In genomic region chr8:77725406-77725805, GRCm38 (mm10) we compare ENCODE assay signal across 14 mouse cellular contexts. TPM values are rescaled to one million over a fixed set of nuclear protein-coding genes. Genes with fewer than 3 reads are reported as not detected.
DNase-seq lines count a peak whose midpoint lies in the region; ATAC-seq lines count a peak whose summit lies in the region.
"Had no signal": no experiment of that assay in that cellular context is flagged by ENCODE, and none has a peak within 500 bp of the region (broad histone marks: within the 10 kb centered on the region; RNA-seq: fewer than 3 reads in every experiment).

No protein-coding gene starts in this region.

- 0 out of 2 replicates have a peak overlapping the region, but pooled peaks have one; percentile 81 for H3K4me3 ChIP-seq in heart, embryonic 15.5 days
- no peak overlapping the region for H3K4me3 ChIP-seq in embryonic facial prominence, embryonic 10.5 days
- peak overlapping the region; percentile 62; the same call in 1 of the 2 replicates for H3K4me3 ChIP-seq in lung, embryonic 15.5 days
- H3K4me3 ChIP-seq: neural tube, embryonic 13.5 days had no signal

- DNase-seq in heart, postnatal 14 days, result no peak
- DNase-seq in adipocyte (ENCODE audit: low spot score), result peak; percentile 46
- DNase-seq in embryonic facial prominence, embryonic 10.5 days (ENCODE audit: low spot score), result no peak
- no peak for DNase-seq in thymus, postnatal 25 days
- DNase-seq in thymus, postnatal 4 days, result no peak
- DNase-seq: adrenal gland, postnatal 10 days; cerebellum, adult 2 months; kidney, adult 18-20 months; right cerebral cortex, postnatal 25 days had no signal

- no peaks in the 10 kb centered on the region for H3K36me3 ChIP-seq in heart, embryonic 15.5 days
- no peaks in the 10 kb centered on the region for H3K36me3 ChIP-seq in embryonic facial prominence, embryonic 10.5 days (replicated peaks)
- no peaks in the 10 kb centered on the region for H3K36me3 ChIP-seq in lung, embryonic 15.5 days
- H3K36me3 ChIP-seq: neural tube, embryonic 13.5 days had no signal

- intact Hi-C loops in heart, postnatal 14 days (cut with DNase I), result loop anchor here (5.0 kb wide), 1 partner anchor 277 kb away; no protein-coding TSS in a partner anchor

- H3K4me2 ChIP-seq in heart, embryonic 15.5 days, result 0 out of 2 replicates have a peak overlapping the region, but pooled peaks have one; percentile 69
- H3K4me2 ChIP-seq in lung, embryonic 15.5 days, result peak overlapping the region; percentile 65

- peaks cover 29% of the 10 kb centered on the region for H3K4me1 ChIP-seq in heart, embryonic 15.5 days (replicated peaks)
- H3K4me1 ChIP-seq in embryonic facial prominence, embryonic 10.5 days, result peaks cover 55% of the 10 kb centered on the region
- peaks cover 23% of the 10 kb centered on the region for H3K4me1 ChIP-seq in lung, embryonic 15.5 days

- H3K27me3 ChIP-seq in heart, embryonic 15.5 days, result no peaks in the 10 kb centered on the region
- H3K27me3 ChIP-seq in embryonic facial prominence, embryonic 10.5 days (replicated peaks; ENCODE audit: low read depth, poor library complexity, severe bottlenecking), result no peaks in the 10 kb centered on the region
- H3K27me3 ChIP-seq in lung, embryonic 15.5 days, result no peaks in the 10 kb centered on the region
- H3K27me3 ChIP-seq: neural tube, embryonic 13.5 days had no signal

- peak overlapping the region; percentile 99 for H3K27ac ChIP-seq in heart, embryonic 15.5 days
- H3K27ac ChIP-seq in embryonic facial prominence, embryonic 10.5 days (replicated peaks), result 0 out of 2 replicates have a peak overlapping the region, but pooled peaks have one; percentile 95
- peak overlapping the region; percentile 99 for H3K27ac ChIP-seq in lung, embryonic 15.5 days
- H3K27ac ChIP-seq: neural tube, embryonic 13.5 days had no signal

- H3K9me3 ChIP-seq in heart, embryonic 15.5 days (replicated peaks), result no peaks in the 10 kb centered on the region
- H3K9me3 ChIP-seq in embryonic facial prominence, embryonic 10.5 days, result no peaks in the 10 kb centered on the region
- no peaks in the 10 kb centered on the region for H3K9me3 ChIP-seq in lung, embryonic 15.5 days
- H3K9me3 ChIP-seq: neural tube, embryonic 13.5 days had no signal

- ATAC-seq in heart, embryonic 15.5 days (replicated peaks; ENCODE audit: insufficient number of reproducible peaks, insufficient read depth, low FRiP score, low read depth), result no peak
- ATAC-seq in lung, embryonic 15.5 days (ENCODE audit: borderline replicate concordance, extremely low read depth, low FRiP score, low TSS enrichment), result 0 out of 2 replicates have a peak, but pooled peaks have one; percentile 17
- ATAC-seq: forebrain, embryonic 16.5 days had no signal

- 55% methylated on average over 5 of the region's 5 CpGs for WGBS in heart, embryonic 15.5 days
- WGBS in embryonic facial prominence, embryonic 10.5 days, result 79% methylated on average over 5 of the region's 5 CpGs
- WGBS in lung, embryonic 15.5 days, result 32% methylated on average over 5 of the region's 5 CpGs

- H3K9ac ChIP-seq in heart, embryonic 15.5 days, result no peak overlapping the region
- no peak overlapping the region for H3K9ac ChIP-seq in lung, embryonic 15.5 days
- H3K9ac ChIP-seq: neural tube, embryonic 13.5 days had no signal

RNA-seq across cellular contexts. Expression of gene Ednra, which starts 1.1 kb away (rescaled TPM):
- 35.6 and 44.8 TPM in 2 replicates for polyA plus RNA-seq in heart, embryonic 15.5 days (2015; fragmentation: Nextera tagmentation; extraction: Ambion mirVana)
- total RNA-seq in heart, postnatal 14 days (2021), result 10 to 100 TPM; 57.6 to 64.8 TPM
- 30.8 and 36.4 TPM in 2 replicates for polyA plus RNA-seq in embryonic facial prominence, embryonic 10.5 days (2016; fragmentation: Nextera tagmentation; extraction: Ambion mirVana)
- 109 and 116 TPM in 2 replicates for polyA plus RNA-seq in lung, embryonic 15.5 days (2015; fragmentation: Nextera tagmentation; extraction: Ambion mirVana)
- total RNA-seq: monocyte, adult 5-6 weeks had no signal
